Mouse (Mus musculus): ENCODE results near the gene Fbxl15. TPM values are rescaled to one million over a fixed set of nuclear protein-coding genes. Genes with fewer than 3 reads are reported as not detected.
A peak's percentile ranks its signal among the peaks of the same experiment; 100 is the strongest.

Fbxl15 gene
- polyA plus RNA-seq, 1 experiment from 2014 or later, result 12.8 TPM

GRCm38 (mm10) chr19:46306751-46307289 is 21.2 kb upstream of the Fbxl15 start:
- no peaks in the 10 kb centered on the region for H3K9me3 ChIP-seq (replicated peaks; ENCODE audit: control insufficient read depth, low read length)
- H3K4me2 ChIP-seq (ENCODE audit: low read depth, low read length), result 0 out of 2 replicates have a peak overlapping the region, but pooled peaks have one; percentile 73
- H3K27me3 ChIP-seq (ENCODE audit: control insufficient read depth, insufficient read depth, low read length), result peaks cover 9% of the 10 kb centered on the region
- H3K27ac ChIP-seq (ENCODE audit: low read length), result no peak overlapping the region
- peaks cover 23% of the 10 kb centered on the region for H3K36me3 ChIP-seq (ENCODE audit: control insufficient read depth, insufficient read depth)
- 91% methylated on average over 9 of the region's 9 CpGs for WGBS
- H3K4me3 ChIP-seq (ENCODE audit: low read length), result no peak overlapping the region
- peaks cover 20% of the 10 kb centered on the region for H3K4me1 ChIP-seq (ENCODE audit: control insufficient read depth, insufficient read depth, low read length)
- ATAC-seq (replicated peaks; ENCODE audit: extremely low read depth, insufficient read depth, low FRiP score), result no peak
- H3K9ac ChIP-seq (ENCODE audit: low read length), result no peak overlapping the region

GRCm38 (mm10) chr19:46307781-46308180 is 20.2 kb upstream of the Fbxl15 start:
- Histone ChIP-seq H3K9me3 (replicated peaks; ENCODE audit: control insufficient read depth, low read length) (no peaks in the 10 kb centered on the region), H3K36me3 (ENCODE audit: control insufficient read depth, insufficient read depth) (peaks cover 28% of the 10 kb centered on the region), H3K4me2 (ENCODE audit: low read depth, low read length) (no peak overlapping the region), H3K4me3 (ENCODE audit: low read length) (no peak overlapping the region), H3K27ac (ENCODE audit: low read length) (no peak overlapping the region), H3K4me1 (ENCODE audit: control insufficient read depth, insufficient read depth, low read length) (peaks cover 17% of the 10 kb centered on the region), H3K9ac (ENCODE audit: low read length) (no peak overlapping the region), H3K27me3 (ENCODE audit: control insufficient read depth, insufficient read depth, low read length) (peaks cover 9% of the 10 kb centered on the region)
- 82% methylated on average over 16 of the region's 16 CpGs for WGBS
- no peak for ATAC-seq (replicated peaks; ENCODE audit: extremely low read depth, insufficient read depth, low FRiP score)

GRCm38 (mm10) chr19:46308303-46308702 is 19.7 kb upstream of the Fbxl15 start:
- Histone ChIP-seq H3K4me2 (ENCODE audit: low read depth, low read length) (peak overlapping the region; percentile 67), H3K27me3 (ENCODE audit: control insufficient read depth, insufficient read depth, low read length) (peaks cover 14% of the 10 kb centered on the region), H3K4me1 (ENCODE audit: control insufficient read depth, insufficient read depth, low read length) (peaks cover 17% of the 10 kb centered on the region), H3K4me3 (ENCODE audit: low read length) (no peak overlapping the region), H3K9me3 (replicated peaks; ENCODE audit: control insufficient read depth, low read length) (no peaks in the 10 kb centered on the region), H3K27ac (ENCODE audit: low read length) (no peak overlapping the region), H3K36me3 (ENCODE audit: control insufficient read depth, insufficient read depth) (peaks cover 28% of the 10 kb centered on the region), H3K9ac (ENCODE audit: low read length) (no peak overlapping the region)
- WGBS, result 75% methylated on average over 16 of the region's 16 CpGs
- ATAC-seq (replicated peaks; ENCODE audit: extremely low read depth, insufficient read depth, low FRiP score), result no peak

- ATAC-seq (replicated peaks; ENCODE audit: extremely low read depth, insufficient read depth, low FRiP score), result 0 out of 2 replicates have a peak, but pooled peaks have one; percentile 3
- H3K4me3 ChIP-seq (ENCODE audit: low read length), result peak overlapping the region; percentile 43
- WGBS, result 2% methylated on average over 46 of the region's 47 CpGs
- H3K9ac ChIP-seq (ENCODE audit: low read length), result peak overlapping the region; percentile 64
- peak overlapping the region; percentile 67 for H3K4me2 ChIP-seq (ENCODE audit: low read depth, low read length)
- H3K4me1 ChIP-seq (ENCODE audit: control insufficient read depth, insufficient read depth, low read length), result peaks cover 15% of the 10 kb centered on the region
- H3K27ac ChIP-seq (ENCODE audit: low read length), result no peak overlapping the region
- peaks cover 20% of the 10 kb centered on the region for H3K27me3 ChIP-seq (ENCODE audit: control insufficient read depth, insufficient read depth, low read length)
- no peaks in the 10 kb centered on the region for H3K9me3 ChIP-seq (replicated peaks; ENCODE audit: control insufficient read depth, low read length)
- peaks cover 28% of the 10 kb centered on the region for H3K36me3 ChIP-seq (ENCODE audit: control insufficient read depth, insufficient read depth)
These were observed 19.1 kb upstream of the Fbxl15 start for GRCm38 (mm10) chr19:46308706-46309435.

- Histone ChIP-seq H3K9ac (ENCODE audit: low read length) (no peak overlapping the region), H3K27ac (ENCODE audit: low read length) (no peak overlapping the region), H3K9me3 (replicated peaks; ENCODE audit: control insufficient read depth, low read length) (no peaks in the 10 kb centered on the region), H3K4me1 (ENCODE audit: control insufficient read depth, insufficient read depth, low read length) (peaks cover 14% of the 10 kb centered on the region), H3K36me3 (ENCODE audit: control insufficient read depth, insufficient read depth) (peaks cover 28% of the 10 kb centered on the region), H3K27me3 (ENCODE audit: control insufficient read depth, insufficient read depth, low read length) (peaks cover 27% of the 10 kb centered on the region), H3K4me2 (ENCODE audit: low read depth, low read length) (no peak overlapping the region), H3K4me3 (ENCODE audit: low read length) (no peak overlapping the region)
- 79% methylated on average over 21 of the region's 21 CpGs for WGBS
- no peak for ATAC-seq (replicated peaks; ENCODE audit: extremely low read depth, insufficient read depth, low FRiP score)
These were observed 18.2 kb upstream of the Fbxl15 start for GRCm38 (mm10) chr19:46309651-46310305.

GRCm38 (mm10) chr19:46310312-46310865 is 17.6 kb upstream of the Fbxl15 start:
- Histone ChIP-seq H3K4me3 (ENCODE audit: low read length) (no peak overlapping the region), H3K36me3 (ENCODE audit: control insufficient read depth, insufficient read depth) (peaks cover 28% of the 10 kb centered on the region), H3K9ac (ENCODE audit: low read length) (no peak overlapping the region), H3K9me3 (replicated peaks; ENCODE audit: control insufficient read depth, low read length) (no peaks in the 10 kb centered on the region), H3K27ac (ENCODE audit: low read length) (no peak overlapping the region), H3K27me3 (ENCODE audit: control insufficient read depth, insufficient read depth, low read length) (peaks cover 30% of the 10 kb centered on the region), H3K4me2 (ENCODE audit: low read depth, low read length) (no peak overlapping the region), H3K4me1 (ENCODE audit: control insufficient read depth, insufficient read depth, low read length) (peaks cover 15% of the 10 kb centered on the region)
- no peak for ATAC-seq (replicated peaks; ENCODE audit: extremely low read depth, insufficient read depth, low FRiP score)
- WGBS, result 89% methylated on average over 12 of the region's 12 CpGs

- Histone ChIP-seq H3K27me3 (ENCODE audit: control insufficient read depth, insufficient read depth, low read length) (peaks cover 40% of the 10 kb centered on the region), H3K4me1 (ENCODE audit: control insufficient read depth, insufficient read depth, low read length) (peaks cover 14% of the 10 kb centered on the region), H3K36me3 (ENCODE audit: control insufficient read depth, insufficient read depth) (peaks cover 28% of the 10 kb centered on the region), H3K27ac (ENCODE audit: low read length) (no peak overlapping the region), H3K9ac (ENCODE audit: low read length) (no peak overlapping the region), H3K4me3 (ENCODE audit: low read length) (no peak overlapping the region), H3K4me2 (ENCODE audit: low read depth, low read length) (no peak overlapping the region), H3K9me3 (replicated peaks; ENCODE audit: control insufficient read depth, low read length) (no peaks in the 10 kb centered on the region)
- WGBS, result 84% methylated on average over 9 of the region's 9 CpGs
- ATAC-seq (replicated peaks; ENCODE audit: extremely low read depth, insufficient read depth, low FRiP score), result no peak
These were observed 16.6 kb upstream of the Fbxl15 start for GRCm38 (mm10) chr19:46311341-46311740.

- H3K27me3 ChIP-seq (ENCODE audit: control insufficient read depth, insufficient read depth, low read length), result peaks cover 50% of the 10 kb centered on the region
These were observed 15.4 kb upstream of the Fbxl15 start for GRCm38 (mm10) chr19:46312566-46312965.

GRCm38 (mm10) chr19:46313116-46313515 is 14.9 kb upstream of the Fbxl15 start:
- ATAC-seq (replicated peaks; ENCODE audit: extremely low read depth, insufficient read depth, low FRiP score), result no peak
- Histone ChIP-seq H3K4me2 (ENCODE audit: low read depth, low read length) (no peak overlapping the region), H3K27me3 (ENCODE audit: control insufficient read depth, insufficient read depth, low read length) (peaks cover 51% of the 10 kb centered on the region), H3K4me1 (ENCODE audit: control insufficient read depth, insufficient read depth, low read length) (peaks cover 20% of the 10 kb centered on the region), H3K4me3 (ENCODE audit: low read length) (no peak overlapping the region), H3K36me3 (ENCODE audit: control insufficient read depth, insufficient read depth) (peaks cover 24% of the 10 kb centered on the region), H3K27ac (ENCODE audit: low read length) (no peak overlapping the region), H3K9ac (ENCODE audit: low read length) (no peak overlapping the region), H3K9me3 (replicated peaks; ENCODE audit: control insufficient read depth, low read length) (no peaks in the 10 kb centered on the region)
- WGBS, result 86% methylated on average over 9 of the region's 9 CpGs

More at GRCm38 (mm10) chr19:46312566-46312965, 15.4 kb upstream of the Fbxl15 start:
- Histone ChIP-seq H3K4me1 (ENCODE audit: control insufficient read depth, insufficient read depth, low read length) (peaks cover 18% of the 10 kb centered on the region), H3K27ac (ENCODE audit: low read length) (no peak overlapping the region), H3K4me2 (ENCODE audit: low read depth, low read length) (no peak overlapping the region), H3K9ac (ENCODE audit: low read length) (no peak overlapping the region), H3K9me3 (replicated peaks; ENCODE audit: control insufficient read depth, low read length) (no peaks in the 10 kb centered on the region), H3K4me3 (ENCODE audit: low read length) (no peak overlapping the region), H3K36me3 (ENCODE audit: control insufficient read depth, insufficient read depth) (peaks cover 28% of the 10 kb centered on the region)
- ATAC-seq (replicated peaks; ENCODE audit: extremely low read depth, insufficient read depth, low FRiP score), result no peak
- WGBS, result 91% methylated on average over 21 of the region's 21 CpGs

Measured in heart, embryonic 16.5 days (tissue).